Mouse (Mus musculus) ES-E14 (cell line): ENCODE results near the gene Plin1.

Source experiments
- CHD2 ChIP-seq: IDR thresholded peaks from 2 replicates; pipeline ENCODE4 v1.6.1; 2014; ENCODE audit warnings: mild to moderate bottlenecking, low read depth, low read length, inconsistent platforms
- MAFK ChIP-seq: IDR thresholded peaks from 2 replicates; pipeline ENCODE4 v1.6.1; 2014; ENCODE audit warnings: mild to moderate bottlenecking, low read depth, low read length, inconsistent platforms; ENCODE audit not compliant: insufficient read depth
- ZC3H11A ChIP-seq: IDR thresholded peaks from 2 replicates; pipeline ENCODE4 v1.6.1; 2012; ENCODE audit warnings: low read depth, mild to moderate bottlenecking, inconsistent platforms, low read length, borderline replicate concordance
- ZNF384 ChIP-seq: IDR thresholded peaks from 2 replicates; pipeline ENCODE4 v1.6.1; 2012; ENCODE audit warnings: low read depth, low read length, inconsistent platforms

GRCm38 (mm10) chr7:79759766-79760165, 27.1 kb upstream of the Plin1 start:
- TF ChIP-seq ZNF384 (no peak), ZC3H11A (no peak), MAFK (no peak), CHD2 (no peak)
